Mouse (Mus musculus): ENCODE results near the gene Prdm1.

Prdm1 gene

GRCm38 (mm10) chr10:44493818-44494492 is 34.3 kb downstream of the Prdm1 start:
- in situ Hi-C loops (cut with MboI, MseI): loop anchor here (25.0 kb wide), 1 partner anchor 868 kb away; no protein-coding TSS in a partner anchor

- in situ Hi-C loops (cut with MboI, MseI): loop anchor here (25.0 kb wide), 1 partner anchor 869 kb away; no protein-coding TSS in a partner anchor
Measured at GRCm38 (mm10) chr10:44492815-44493525, 35.3 kb downstream of the Prdm1 start.

DNA sequence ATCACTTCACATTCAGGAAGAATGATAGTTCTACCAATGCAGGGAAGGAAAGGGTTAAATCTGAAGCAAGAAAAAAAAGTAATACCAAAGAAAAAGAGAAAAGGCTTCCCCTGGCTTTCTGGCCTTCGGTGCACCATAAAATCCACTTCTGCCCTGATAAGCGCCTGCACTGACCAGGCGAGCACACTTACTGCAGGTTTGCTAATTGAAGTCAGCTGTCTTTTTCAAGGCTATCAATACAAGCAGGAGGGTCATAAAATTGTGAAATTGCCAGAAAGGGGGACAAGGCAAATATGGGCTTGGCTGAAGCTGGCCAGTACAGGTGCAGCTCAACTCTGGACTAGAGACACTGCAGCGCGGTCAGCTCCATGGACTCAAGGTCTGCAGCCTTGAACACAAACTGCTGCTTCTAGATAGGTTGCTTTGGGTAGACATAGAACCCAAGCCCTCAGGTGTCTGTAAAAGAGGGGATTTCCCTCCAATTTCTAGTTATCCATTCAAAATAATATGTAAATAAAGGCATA is 37.3 kb downstream of the Prdm1 start:
- in situ Hi-C loops (cut with MboI, MseI): loop anchor here (25.0 kb wide), 1 partner anchor 871 kb away; no protein-coding TSS in a partner anchor

DNA sequence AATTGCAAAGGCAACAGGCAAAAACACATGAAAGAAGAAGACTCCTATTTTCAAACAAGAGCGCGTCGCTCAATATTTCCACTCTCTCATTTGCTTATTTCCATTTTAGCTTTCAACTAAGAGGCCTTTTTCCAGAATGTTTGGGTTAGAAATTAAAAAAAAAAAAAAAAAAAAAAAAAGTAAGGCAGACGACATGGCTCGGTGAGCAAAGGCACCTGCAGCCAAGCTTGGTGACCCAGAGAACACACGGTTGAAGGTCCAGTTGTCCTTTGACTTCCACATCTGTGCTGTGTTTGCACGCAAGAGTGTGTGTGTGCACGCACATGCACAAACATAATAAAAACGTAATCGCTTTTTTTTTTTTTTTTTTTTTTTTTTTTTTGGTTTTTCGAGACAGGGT is 41.2 kb downstream of the Prdm1 start:
- in situ Hi-C loops (cut with MboI, MseI): loop anchor here (25.0 kb wide), 1 partner anchor 875 kb away; no protein-coding TSS in a partner anchor

GRCm38 (mm10) chr10:44484077-44484476 is 44.2 kb downstream of the Prdm1 start:
- in situ Hi-C loops (cut with MboI, MseI): loop anchor here (25.0 kb wide), 1 partner anchor 878 kb away; no protein-coding TSS in a partner anchor

GRCm38 (mm10) chr10:44483116-44483515 is 45.2 kb downstream of the Prdm1 start:
- in situ Hi-C loops (cut with MboI, MseI): loop anchor here (25.0 kb wide), 1 partner anchor 879 kb away; no protein-coding TSS in a partner anchor

- in situ Hi-C loops (cut with MboI, MseI): loop anchor here (25.0 kb wide), 1 partner anchor 881 kb away; no protein-coding TSS in a partner anchor
Measured at GRCm38 (mm10) chr10:44481379-44481778, 46.9 kb downstream of the Prdm1 start.

GRCm38 (mm10) chr10:44479286-44479685 is 49.0 kb downstream of the Prdm1 start:
- in situ Hi-C loops (cut with MboI, MseI): loop anchor here (25.0 kb wide), 1 partner anchor 883 kb away; no protein-coding TSS in a partner anchor

GRCm38 (mm10) chr10:44478091-44478490 is 50.2 kb downstream of the Prdm1 start:
- in situ Hi-C loops (cut with MboI, MseI): loop anchor here (25.0 kb wide), 1 partner anchor 884 kb away; no protein-coding TSS in a partner anchor

DNA sequence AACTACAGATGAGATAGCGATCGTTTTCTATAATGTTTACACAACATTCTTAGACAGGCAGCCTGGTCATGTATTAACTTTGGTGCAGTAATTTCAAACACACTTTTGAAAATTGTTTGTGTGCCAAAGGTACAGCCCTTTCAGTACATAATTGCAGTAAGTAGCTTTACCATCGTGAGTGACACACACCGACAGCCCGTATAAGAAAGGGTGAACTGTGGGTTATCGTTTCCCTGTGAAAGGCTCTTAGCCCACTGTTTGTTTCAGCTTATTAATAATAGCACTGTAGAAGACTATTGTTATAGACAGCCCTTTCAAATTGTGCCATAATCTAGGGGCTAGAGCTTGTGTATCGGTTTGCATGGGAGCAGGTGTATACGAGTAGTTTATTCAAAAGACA is 51.1 kb downstream of the Prdm1 start:
- in situ Hi-C loops (cut with MboI, MseI): loop anchor here (25.0 kb wide), 1 partner anchor 885 kb away; no protein-coding TSS in a partner anchor

DNA sequence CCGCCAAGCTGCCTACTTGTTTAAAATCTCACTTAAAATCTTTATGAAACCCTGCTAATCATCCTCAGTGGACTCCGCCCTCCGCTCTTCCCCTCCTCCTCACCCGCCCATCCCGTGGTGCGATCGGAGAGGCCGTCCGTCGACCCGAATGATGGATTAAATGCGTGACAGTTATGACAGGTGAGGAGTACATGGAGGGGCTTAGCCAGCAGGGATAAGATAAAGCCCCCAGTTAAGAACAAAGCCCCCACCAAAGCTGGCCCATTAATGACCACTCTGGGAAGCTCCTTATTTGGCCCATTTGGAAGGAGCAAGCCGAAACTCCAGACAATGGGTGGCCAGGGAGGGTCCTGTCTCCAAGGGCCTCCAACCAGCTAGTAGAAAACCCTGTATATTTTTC is 51.8 kb downstream of the Prdm1 start:
- in situ Hi-C loops (cut with MboI, MseI): loop anchor here (25.0 kb wide), 1 partner anchor 886 kb away; no protein-coding TSS in a partner anchor

- in situ Hi-C loops (cut with MboI, MseI): loop anchor here (25.0 kb wide), 1 partner anchor 887 kb away; no protein-coding TSS in a partner anchor
Measured at GRCm38 (mm10) chr10:44475376-44475775, 52.9 kb downstream of the Prdm1 start.

- in situ Hi-C loops (cut with MboI, MseI): loop anchor here (5.0 kb wide), 1 partner anchor 98 kb away; no protein-coding TSS in a partner anchor
Measured at GRCm38 (mm10) chr10:44474256-44474655, 54.0 kb downstream of the Prdm1 start.

GRCm38 (mm10) chr10:44465618-44466017 is 62.7 kb downstream of the Prdm1 start:
- in situ Hi-C loops (cut with MboI, MseI): no loop called here

GRCm38 (mm10) chr10:44464563-44464962 is 63.7 kb downstream of the Prdm1 start:
- in situ Hi-C loops (cut with MboI, MseI): no loop called here

GRCm38 (mm10) chr10:44463856-44464255 is 64.4 kb downstream of the Prdm1 start:
- in situ Hi-C loops (cut with MboI, MseI): no loop called here

GRCm38 (mm10) chr10:44462351-44462750 is 66.0 kb downstream of the Prdm1 start:
- in situ Hi-C loops (cut with MboI, MseI): no loop called here

DNA sequence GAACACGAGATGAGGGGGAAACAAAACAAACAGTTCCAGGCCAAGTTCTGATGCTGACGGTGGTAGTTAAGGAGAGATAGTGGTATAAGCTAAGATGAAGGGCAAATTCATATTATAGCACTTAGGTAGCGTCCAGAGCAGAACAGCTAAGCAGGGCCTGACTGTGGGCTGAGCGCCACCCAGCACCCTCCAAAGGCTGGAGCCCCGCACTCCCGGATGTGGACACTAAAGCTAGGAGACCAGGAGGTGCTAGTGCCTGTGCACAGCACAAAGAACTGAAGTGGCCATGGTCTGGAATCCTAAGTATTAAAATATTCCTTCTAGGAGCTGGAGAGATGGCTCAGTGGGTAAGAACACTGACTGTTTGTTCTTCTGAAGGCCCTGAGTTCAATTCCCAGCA is 67.2 kb downstream of the Prdm1 start:
- in situ Hi-C loops (cut with MboI, MseI): no loop called here

DNA sequence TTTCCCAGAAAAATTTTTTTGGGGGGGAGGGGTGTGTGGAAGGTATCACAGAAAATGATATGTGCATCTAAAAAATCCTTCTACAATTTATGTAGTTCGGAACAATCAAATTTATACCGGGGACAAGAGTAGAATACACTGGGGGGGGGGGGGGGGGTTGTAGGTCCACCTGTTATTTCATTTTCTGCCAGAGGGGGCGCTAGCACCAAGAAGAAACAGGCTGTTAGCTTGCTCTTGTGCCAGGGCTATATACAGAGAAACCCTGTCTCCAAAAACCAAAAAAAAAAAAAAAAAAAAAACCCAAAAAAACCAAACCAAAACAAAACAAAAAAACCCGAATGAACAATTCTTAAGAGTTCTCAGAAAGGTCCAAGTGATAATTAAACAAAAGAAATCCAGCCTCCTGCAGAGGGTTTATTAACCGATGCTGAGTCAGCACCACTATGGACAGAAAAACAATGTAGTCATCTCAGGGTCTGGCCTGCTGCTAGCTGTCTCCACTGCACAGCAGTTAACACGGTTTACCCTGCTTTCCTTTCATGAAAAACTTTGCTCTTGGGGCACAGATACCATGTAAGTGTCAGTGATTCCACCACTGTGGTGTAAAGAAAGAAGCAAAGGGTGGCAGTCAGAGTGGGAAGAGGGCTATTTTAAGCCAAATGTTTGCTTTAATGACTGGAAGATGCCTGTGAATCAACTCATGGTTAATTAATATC is 68.0 kb downstream of the Prdm1 start:
- in situ Hi-C loops (cut with MboI, MseI): no loop called here

DNA sequence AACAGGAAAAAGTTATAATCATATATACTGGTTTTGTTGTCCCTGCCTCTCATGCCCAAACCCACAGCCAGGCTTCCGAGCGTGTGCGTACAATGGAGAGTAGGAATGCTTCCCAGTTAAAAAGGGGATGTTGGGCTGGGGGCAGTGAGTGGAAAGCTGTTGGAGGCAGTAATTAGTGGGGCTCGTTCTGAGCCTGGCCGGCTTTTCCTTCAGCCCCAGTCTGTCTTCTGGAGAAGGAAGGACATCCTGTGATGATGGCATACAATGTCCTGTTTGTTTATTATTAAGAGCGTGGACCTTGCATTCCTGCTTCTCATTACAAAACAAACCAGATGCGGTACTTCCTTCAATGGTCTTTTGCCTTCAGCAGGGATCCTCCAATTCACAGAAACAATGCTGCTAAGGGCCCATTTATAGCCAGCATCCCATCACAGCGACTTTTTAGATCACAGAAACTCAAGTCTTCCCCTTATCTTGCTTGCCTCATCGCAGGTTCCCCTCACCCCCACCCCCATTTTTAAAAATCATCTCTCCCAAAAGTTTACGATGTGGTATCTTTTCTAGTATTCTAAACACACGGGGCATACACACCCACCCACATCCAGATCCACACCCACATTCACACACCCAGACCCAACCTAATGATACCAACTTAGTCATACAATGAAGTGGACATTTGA is 68.8 kb downstream of the Prdm1 start:
- in situ Hi-C loops (cut with MboI, MseI): loop anchor here (5.0 to 10.0 kb wide), 2 partner anchors 75 to 77 kb away; no protein-coding TSS in a partner anchor
